Mouse (Mus musculus) mesoderm, embryonic 11.5 days (tissue): ENCODE results near the gene Nptx1.

Experiments used
- DNase-seq: peaks from one replicate; pipeline ENCODE4 v3.0.0-alpha.2; 2012; ENCODE audit warnings: low read depth, low spot score

Nptx1 gene

GRCm38 (mm10) chr11:119551468-119551867 lies 3.9 kb upstream of the Nptx1 start:
- no peak for DNase-seq

DNA sequence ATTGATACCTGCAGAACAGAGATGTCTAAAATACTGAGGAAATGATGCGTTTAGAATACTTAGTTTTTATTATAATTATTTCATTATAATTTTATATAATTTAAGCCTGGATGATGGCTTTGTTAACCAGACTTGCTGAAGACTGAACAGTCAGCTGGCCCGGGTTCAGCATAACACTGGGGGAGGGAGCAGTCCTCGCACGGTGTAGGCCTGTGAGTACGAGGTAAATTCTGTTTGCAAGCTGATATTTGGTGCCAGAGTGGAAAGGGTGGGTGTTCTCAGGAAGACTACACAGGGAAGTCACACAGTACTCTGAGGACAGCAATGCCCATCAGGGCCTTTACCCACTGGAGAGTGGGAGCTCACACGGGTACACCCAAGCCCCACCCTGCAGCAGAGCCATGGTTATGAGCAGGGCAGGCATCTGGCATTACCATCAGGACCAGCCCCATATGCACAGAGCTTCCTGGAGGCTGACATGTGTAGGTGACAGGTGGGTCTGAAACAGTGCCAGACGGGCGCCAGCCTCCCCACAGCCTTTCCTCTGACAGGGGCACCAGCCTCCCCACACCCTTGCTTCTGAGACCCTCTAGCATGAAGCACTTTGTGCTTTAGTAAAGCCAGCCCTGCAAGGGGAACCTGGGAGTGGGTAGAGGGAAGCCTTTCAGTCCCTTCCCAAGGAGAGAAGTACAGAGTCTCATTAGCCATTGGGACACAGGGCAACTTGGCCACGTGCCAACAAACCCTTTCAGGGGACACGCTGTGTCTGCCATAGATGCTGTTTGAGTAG lies 3.2 kb upstream of the Nptx1 start:
- DNase-seq, result no peak

GRCm38 (mm10) chr11:119549371-119549811 lies 1.8 kb upstream of the Nptx1 start:
- no peak for DNase-seq

DNA sequence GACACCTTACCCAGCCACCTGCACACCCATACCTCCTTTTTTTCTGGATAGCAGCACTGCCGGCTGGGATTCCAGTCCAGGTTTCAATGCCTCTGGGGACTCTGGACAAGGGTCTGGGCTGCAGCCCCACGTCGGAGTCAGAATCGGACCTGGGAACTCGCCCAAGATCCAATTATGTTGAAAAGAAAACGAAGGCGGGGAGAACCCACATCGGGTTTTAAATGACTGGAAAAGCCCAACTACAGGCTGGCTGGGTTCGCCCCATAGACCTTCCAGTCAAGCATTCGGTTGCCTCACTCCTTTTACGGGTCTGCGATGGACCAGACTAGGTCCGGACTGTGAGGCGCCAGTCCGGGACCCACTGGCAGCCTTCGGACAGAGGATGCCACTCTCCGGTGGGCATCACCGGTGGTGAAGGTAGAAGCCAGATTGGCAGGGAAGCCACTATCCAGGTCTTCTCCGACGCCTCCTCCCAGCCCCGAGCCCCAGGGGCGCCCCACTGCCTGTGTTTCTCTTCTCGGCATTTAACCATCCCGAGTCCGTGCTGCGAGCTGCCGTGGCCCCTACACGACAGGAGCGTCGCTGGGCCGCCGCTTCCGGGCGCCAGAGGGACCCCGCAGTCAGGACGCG lies 1.3 kb upstream of the Nptx1 start:
- no peak for DNase-seq

DNA sequence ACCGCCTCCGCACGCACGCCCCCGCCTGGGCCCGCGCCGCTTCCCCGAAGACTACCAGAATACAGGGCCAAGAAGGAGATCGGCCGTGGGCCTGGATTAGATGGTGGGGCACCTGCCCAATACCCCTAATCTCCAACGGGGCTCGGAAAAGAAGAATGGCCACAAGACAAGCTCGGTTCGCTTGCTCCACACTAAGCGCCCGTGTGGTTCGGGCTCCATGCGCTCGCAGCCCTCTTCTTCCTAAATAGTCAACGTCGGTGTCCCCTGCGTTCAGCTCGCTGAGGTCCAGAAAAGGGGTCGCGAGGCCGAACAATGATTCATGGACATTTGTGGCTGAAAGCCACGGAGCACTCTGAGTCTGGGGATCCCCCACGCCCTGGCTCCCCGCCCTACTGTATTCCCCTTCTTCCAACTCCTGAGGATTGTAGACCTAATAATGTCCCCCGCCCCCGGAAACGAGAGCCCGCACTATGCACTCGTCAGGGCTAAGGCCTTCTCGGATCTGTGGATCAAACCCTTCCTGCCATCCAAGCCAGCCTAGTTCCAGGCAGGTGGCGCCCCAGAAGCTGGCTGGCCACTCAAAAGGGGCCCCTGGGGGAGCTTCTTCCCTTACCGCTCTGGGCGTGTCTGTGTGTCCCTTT lies 518 bp upstream of the Nptx1 start:
- no peak for DNase-seq

GRCm38 (mm10) chr11:119546496-119547182 lies 914 bp downstream of the Nptx1 start:
- DNase-seq, result no peak

- no peak for DNase-seq
Measured at GRCm38 (mm10) chr11:119545741-119546495, 1.6 kb downstream of the Nptx1 start.

GRCm38 (mm10) chr11:119545281-119545680 lies 2.3 kb downstream of the Nptx1 start:
- DNase-seq, result no peak

DNA sequence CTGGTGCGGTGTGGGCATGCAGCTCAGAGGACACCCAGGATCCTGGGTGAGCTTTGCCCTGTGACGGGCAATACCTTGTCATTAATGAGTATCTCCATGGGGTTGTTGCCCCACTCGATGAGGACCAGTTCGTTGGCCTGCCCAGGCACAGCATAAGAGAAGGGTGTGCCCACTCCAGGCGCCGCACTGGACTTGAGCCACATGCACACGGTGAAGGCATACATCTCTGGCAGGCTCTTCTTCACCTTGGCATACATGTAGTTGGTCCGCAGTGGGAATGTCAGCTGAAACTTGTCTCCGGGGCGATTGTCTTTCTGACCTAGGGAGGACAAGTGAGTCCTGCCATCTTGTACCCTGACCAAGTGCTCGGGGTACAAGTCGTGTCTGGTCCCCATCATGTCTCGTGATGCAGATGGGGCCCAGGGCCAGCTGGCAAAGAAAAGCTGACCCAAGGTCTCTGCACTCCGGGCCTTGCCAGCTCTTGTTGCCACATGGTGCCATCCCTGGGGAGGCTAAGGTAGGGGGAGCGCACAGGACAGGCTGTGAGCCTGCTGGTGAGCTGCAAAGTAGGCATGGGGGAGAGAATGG lies 2.9 kb downstream of the Nptx1 start:
- DNase-seq, result no peak

GRCm38 (mm10) chr11:119543816-119544517 lies 3.6 kb downstream of the Nptx1 start:
- DNase-seq, result no peak

DNA sequence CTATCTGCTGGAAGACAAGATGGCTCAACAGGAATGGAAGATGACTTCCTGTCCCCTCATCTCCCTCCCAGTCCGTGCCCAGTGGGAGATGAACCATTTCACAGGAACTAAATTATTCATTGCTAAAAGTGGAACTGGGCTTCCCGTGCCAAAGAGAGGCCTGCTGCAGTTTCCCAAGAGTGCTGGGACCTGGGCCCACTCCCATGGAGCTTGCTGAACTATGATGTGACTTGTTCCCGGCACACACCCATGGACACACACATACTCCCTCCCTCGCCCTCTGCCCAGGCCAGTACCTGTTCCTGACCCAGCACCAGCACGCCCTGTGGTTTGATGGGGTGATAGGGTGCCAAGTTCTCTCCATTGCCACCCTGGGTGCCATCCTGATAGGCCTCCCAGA lies 4.7 kb downstream of the Nptx1 start:
- DNase-seq, result no peak

GRCm38 (mm10) chr11:119542371-119542770 lies 5.2 kb downstream of the Nptx1 start:
- no peak for DNase-seq

DNA sequence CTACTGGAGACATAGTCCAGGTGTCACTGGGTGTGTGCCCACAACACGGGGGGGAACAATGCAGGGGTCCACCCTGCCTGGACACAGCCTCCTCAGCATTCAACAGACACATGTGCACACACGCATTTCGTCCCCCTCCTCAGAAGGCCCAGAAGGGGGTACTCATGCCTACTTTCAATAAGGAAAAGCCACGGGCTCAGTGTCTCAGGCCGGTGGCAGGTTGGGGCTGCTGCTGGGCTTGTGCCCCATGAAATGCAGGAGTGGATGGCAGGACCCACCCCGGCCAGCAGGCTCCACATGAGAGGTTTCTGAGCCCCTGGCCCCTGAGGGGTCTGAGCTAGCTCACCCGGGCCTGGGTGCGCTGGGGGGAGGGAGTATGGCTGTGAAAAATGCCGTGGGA lies 6.5 kb downstream of the Nptx1 start:
- DNase-seq, result no peak

DNA sequence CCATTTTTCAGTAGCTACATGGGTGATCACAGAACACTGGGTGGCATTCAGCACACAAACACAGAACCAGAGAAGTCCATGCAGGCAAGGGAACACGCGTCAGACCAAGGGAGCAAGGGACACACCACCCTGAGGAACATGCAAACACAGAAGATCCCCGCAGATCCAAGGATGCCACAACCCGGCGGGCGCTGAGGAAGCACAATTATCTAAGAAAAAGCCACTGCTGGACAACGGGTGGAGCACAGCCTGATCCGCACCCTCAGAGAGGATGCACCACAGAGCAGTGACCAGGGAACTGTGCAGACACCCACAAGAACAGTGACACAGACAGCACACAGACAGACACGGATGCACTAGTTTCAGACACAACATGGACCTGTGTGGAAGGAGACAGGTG lies 7.0 kb downstream of the Nptx1 start:
- DNase-seq, result no peak

DNA sequence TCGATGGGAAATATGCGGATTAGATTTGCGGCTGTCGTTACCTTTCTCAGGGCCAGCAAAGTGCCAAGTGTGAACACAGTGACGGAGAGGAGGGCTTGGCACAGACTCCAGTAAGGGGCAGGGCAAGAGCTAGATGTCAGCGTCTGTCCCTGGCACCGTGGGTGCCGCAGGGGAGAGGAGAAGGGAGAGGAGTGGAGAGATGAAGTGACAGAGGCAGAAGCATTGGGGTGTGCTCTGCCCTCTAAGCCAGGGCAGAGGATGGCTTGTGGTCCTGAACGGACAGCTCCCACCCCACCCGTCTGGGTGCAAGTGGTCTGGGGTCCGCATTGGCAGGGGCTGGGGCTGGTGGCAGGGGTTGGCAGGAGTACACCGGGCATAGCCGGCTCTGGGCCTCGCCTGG lies 7.6 kb downstream of the Nptx1 start:
- DNase-seq, result peak; percentile 64

DNA sequence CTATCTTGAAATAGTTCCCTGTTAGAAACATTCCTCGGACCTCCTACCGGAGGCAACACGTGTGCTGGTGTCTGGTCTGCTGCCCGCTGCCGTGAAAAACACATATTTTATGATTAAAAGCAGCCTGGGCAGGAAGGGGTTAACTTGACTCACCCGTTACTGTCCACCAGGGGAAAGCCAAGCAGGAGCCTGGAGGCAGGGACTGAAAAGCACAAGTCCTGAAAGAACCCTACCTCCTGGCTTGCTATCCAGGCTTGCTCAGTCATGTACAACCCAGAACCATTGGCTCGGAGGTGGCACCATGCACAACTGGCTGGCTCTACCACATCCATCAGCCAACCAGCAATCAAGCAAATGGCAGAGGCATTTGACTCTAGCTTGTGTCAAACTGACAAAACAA lies 13.8 kb downstream of the Nptx1 start:
- DNase-seq, result no peak

GRCm38 (mm10) chr11:119532460-119532859 lies 15.1 kb downstream of the Nptx1 start:
- DNase-seq, result no peak

GRCm38 (mm10) chr11:119528930-119529329 lies 18.6 kb downstream of the Nptx1 start:
- no peak for DNase-seq

GRCm38 (mm10) chr11:119526068-119526966 lies 21.2 kb downstream of the Nptx1 start:
- DNase-seq, result no peak
